Mouse (Mus musculus) midbrain, embryonic 10.5 days (tissue): ENCODE results near the gene Tef. TPM values are rescaled to one million over a fixed set of nuclear protein-coding genes. Genes with fewer than 3 reads are reported as not detected.

ENCODE experiments used
- DNase-seq: peaks from one replicate; pipeline ENCODE4 v3.0.0-alpha.2; 2017; ENCODE audit warnings: low spot score
- H3K27ac ChIP-seq: fragments of 300-500 bp; sonication (generic); replicated peaks from 2 replicates; pipeline ENCODE4 v1.5.1; 2016; ENCODE audit warnings: mild to moderate bottlenecking
- H3K27me3 ChIP-seq: fragments of 300-500 bp; sonication (generic); 2 replicates; pipeline ENCODE4 v1.6.1; 2016; ENCODE audit warnings: low read depth, mild to moderate bottlenecking; ENCODE audit not compliant: poor library complexity, severe bottlenecking
- H3K36me3 ChIP-seq: fragments of 300-500 bp; sonication (generic); 2 replicates; pipeline ENCODE4 v1.6.1; 2016; ENCODE audit warnings: mild to moderate bottlenecking, moderate library complexity
- H3K4me1 ChIP-seq: fragments of 300-500 bp; sonication (generic); 2 replicates; pipeline ENCODE4 v1.6.1; 2016
- H3K4me3 ChIP-seq: fragments of 300-500 bp; sonication (generic); 2 replicates; pipeline ENCODE4 v1.5.1; 2016; ENCODE audit warnings: mild to moderate bottlenecking, moderate library complexity
- H3K9me3 ChIP-seq: fragments of 300-500 bp; sonication (generic); replicated peaks from 2 replicates; pipeline ENCODE4 v1.6.1; 2016; ENCODE audit warnings: mild to moderate bottlenecking
- WGBS: fragments of 180-500 bp; shearing (Covaris S2); methylation state at CpG from one replicate; pipeline ENCODE4 v1.1.7; 2016; 5-methylcytosine and 5-hydroxymethylcytosine counted together
- polyA plus RNA-seq: library from polyadenylated mRNA; unstranded; fragments of >200 nt; fragmentation: Nextera tagmentation; extraction: Ambion mirVana; gene quantifications from 2 replicates; pipeline ENCODE4 v1.2.1, GENCODE M21; 2016

Gene Tef
- 15.7 and 19.0 TPM in 2 replicates for polyA plus RNA-seq

- peak; percentile 63 for DNase-seq
- H3K27ac ChIP-seq, result peak within 1 kb of the TSS; percentile 72
- 32% methylated on average over 19 of the region's 19 CpGs for WGBS
Observed at GRCm38 (mm10) chr15:81802001-81802890, at the start of gene Tef. TSS of gene Tef (plus strand) at chr15:81802421.

GRCm38 (mm10) chr15:81753669-81754068 is 48.6 kb upstream of the Tef start:
- 93% methylated on average over 9 of the region's 9 CpGs for WGBS
- Histone ChIP-seq H3K27me3 (no peaks in the 10 kb centered on the region), H3K4me3 (no peak overlapping the region), H3K36me3 (peaks cover 45% of the 10 kb centered on the region), H3K27ac (no peak overlapping the region), H3K9me3 (no peaks in the 10 kb centered on the region), H3K4me1 (peaks cover 14% of the 10 kb centered on the region; the same call in 1 of the 2 replicates)
- DNase-seq, result no peak

More at GRCm38 (mm10) chr15:81802001-81802890, at the start of gene Tef:
- Histone ChIP-seq H3K36me3 (peaks cover 4% of the 10 kb centered on the region; the same call in 1 of the 2 replicates), H3K9me3 (no peaks in the 10 kb centered on the region), H3K27me3 (peaks cover 13% of the 10 kb centered on the region), H3K4me1 (peaks cover 28% of the 10 kb centered on the region), H3K4me3 (peak within 1 kb of the TSS; percentile 40)

GRCm38 (mm10) chr15:81758701-81759100 is 43.5 kb upstream of the Tef start:
- Histone ChIP-seq H3K9me3 (0 out of 2 replicates have a peak, but pooled peaks cover 2% of the 10 kb centered on the region), H3K4me3 (no peak overlapping the region), H3K27me3 (no peaks in the 10 kb centered on the region), H3K4me1 (no peaks in the 10 kb centered on the region), H3K36me3 (peaks cover 48% of the 10 kb centered on the region), H3K27ac (no peak overlapping the region)
- DNase-seq, result no peak
- 96% methylated on average over 5 of the region's 5 CpGs for WGBS

GRCm38 (mm10) chr15:81759542-81759941 is 42.7 kb upstream of the Tef start:
- Histone ChIP-seq H3K4me3 (no peak overlapping the region), H3K9me3 (0 out of 2 replicates have a peak, but pooled peaks cover 2% of the 10 kb centered on the region), H3K27me3 (no peaks in the 10 kb centered on the region), H3K27ac (no peak overlapping the region), H3K4me1 (no peaks in the 10 kb centered on the region), H3K36me3 (peaks cover 40% of the 10 kb centered on the region)
- DNase-seq, result no peak
- WGBS, result 96% methylated on average over 3 of the region's 3 CpGs

- peaks cover 30% of the 10 kb centered on the region for H3K36me3 ChIP-seq
- no peaks in the 10 kb centered on the region for H3K27me3 ChIP-seq
- DNase-seq, result no peak
- 0 out of 2 replicates have a peak, but pooled peaks cover 2% of the 10 kb centered on the region for H3K9me3 ChIP-seq
- 93% methylated on average over 5 of the region's 5 CpGs for WGBS
- no peak overlapping the region for H3K27ac ChIP-seq
- H3K4me1 ChIP-seq, result no peaks in the 10 kb centered on the region
- no peak overlapping the region for H3K4me3 ChIP-seq
Observed at GRCm38 (mm10) chr15:81760361-81761079, 41.7 kb upstream of the Tef start.

GRCm38 (mm10) chr15:81761381-81761780 is 40.8 kb upstream of the Tef start:
- H3K27ac ChIP-seq, result no peak overlapping the region
- no peak overlapping the region for H3K4me3 ChIP-seq
- no peak for DNase-seq
- no peaks in the 10 kb centered on the region for H3K4me1 ChIP-seq
- H3K27me3 ChIP-seq, result no peaks in the 10 kb centered on the region
- peaks cover 24% of the 10 kb centered on the region for H3K36me3 ChIP-seq
- H3K9me3 ChIP-seq, result 0 out of 2 replicates have a peak, but pooled peaks cover 2% of the 10 kb centered on the region
- WGBS, result 84% methylated on average over 7 of the region's 7 CpGs

- 0 out of 2 replicates have a peak, but pooled peaks cover 2% of the 10 kb centered on the region for H3K9me3 ChIP-seq
- WGBS, result 89% methylated on average over 3 of the region's 3 CpGs
Observed at GRCm38 (mm10) chr15:81761959-81762358, 40.3 kb upstream of the Tef start.

GRCm38 (mm10) chr15:81764573-81764972 is 37.6 kb upstream of the Tef start:
- no peak for DNase-seq
- H3K4me3 ChIP-seq, result no peak overlapping the region
- H3K36me3 ChIP-seq, result peaks cover 44% of the 10 kb centered on the region

More at GRCm38 (mm10) chr15:81761959-81762358, 40.3 kb upstream of the Tef start:
- no peak for DNase-seq
- Histone ChIP-seq H3K27ac (no peak overlapping the region), H3K4me1 (no peaks in the 10 kb centered on the region), H3K36me3 (peaks cover 24% of the 10 kb centered on the region), H3K27me3 (no peaks in the 10 kb centered on the region), H3K4me3 (no peak overlapping the region)

GRCm38 (mm10) chr15:81765651-81766050 is 36.6 kb upstream of the Tef start:
- 94% methylated on average over 9 of the region's 9 CpGs for WGBS
- no peak for DNase-seq
- H3K27me3 ChIP-seq, result no peaks in the 10 kb centered on the region
- peaks cover 2% of the 10 kb centered on the region; the same call in 1 of the 2 replicates for H3K9me3 ChIP-seq
- H3K36me3 ChIP-seq, result peaks cover 46% of the 10 kb centered on the region
- no peak overlapping the region for H3K4me3 ChIP-seq
- H3K27ac ChIP-seq, result no peak overlapping the region
- H3K4me1 ChIP-seq, result no peaks in the 10 kb centered on the region

More at GRCm38 (mm10) chr15:81764573-81764972, 37.6 kb upstream of the Tef start:
- WGBS, result 90% methylated on average over 6 of the region's 6 CpGs
- H3K9me3 ChIP-seq, result 0 out of 2 replicates have a peak, but pooled peaks cover 2% of the 10 kb centered on the region
- no peaks in the 10 kb centered on the region for H3K27me3 ChIP-seq
- H3K4me1 ChIP-seq, result no peaks in the 10 kb centered on the region
- no peak overlapping the region for H3K27ac ChIP-seq

GRCm38 (mm10) chr15:81766439-81766838 is 35.8 kb upstream of the Tef start:
- Histone ChIP-seq H3K4me1 (no peaks in the 10 kb centered on the region), H3K27me3 (no peaks in the 10 kb centered on the region), H3K9me3 (peaks cover 2% of the 10 kb centered on the region; the same call in 1 of the 2 replicates), H3K36me3 (peaks cover 48% of the 10 kb centered on the region), H3K27ac (no peak overlapping the region), H3K4me3 (no peak overlapping the region)
- WGBS, result 92% methylated on average over 5 of the region's 5 CpGs
- no peak for DNase-seq

GRCm38 (mm10) chr15:81769037-81769436 is 33.2 kb upstream of the Tef start:
- Histone ChIP-seq H3K4me3 (no peak overlapping the region), H3K36me3 (peaks cover 63% of the 10 kb centered on the region), H3K4me1 (no peaks in the 10 kb centered on the region), H3K27ac (no peak overlapping the region), H3K27me3 (no peaks in the 10 kb centered on the region), H3K9me3 (no peaks in the 10 kb centered on the region; the same call in 1 of the 2 replicates)
- 57% methylated on average over 13 of the region's 13 CpGs for WGBS
- no peak for DNase-seq

GRCm38 (mm10) chr15:81772431-81773120 is 29.6 kb upstream of the Tef start:
- Histone ChIP-seq H3K27me3 (no peaks in the 10 kb centered on the region), H3K4me3 (no peak overlapping the region), H3K36me3 (peaks cover 98% of the 10 kb centered on the region), H3K9me3 (no peaks in the 10 kb centered on the region; the same call in 1 of the 2 replicates), H3K4me1 (no peaks in the 10 kb centered on the region), H3K27ac (no peak overlapping the region)
- DNase-seq, result no peak
- WGBS, result 81% methylated on average over 20 of the region's 20 CpGs
